Mouse (Mus musculus) left cerebral cortex, adult 9 months (tissue): ENCODE results near the gene Ikzf3.

Source experiments
- DNase-seq, 2 experiments: peaks; one replicate each; pipeline ENCODE4 v3.0.0; 2022; ENCODE audit warnings: low spot score in 2 of 2

Ikzf3 gene

DNA sequence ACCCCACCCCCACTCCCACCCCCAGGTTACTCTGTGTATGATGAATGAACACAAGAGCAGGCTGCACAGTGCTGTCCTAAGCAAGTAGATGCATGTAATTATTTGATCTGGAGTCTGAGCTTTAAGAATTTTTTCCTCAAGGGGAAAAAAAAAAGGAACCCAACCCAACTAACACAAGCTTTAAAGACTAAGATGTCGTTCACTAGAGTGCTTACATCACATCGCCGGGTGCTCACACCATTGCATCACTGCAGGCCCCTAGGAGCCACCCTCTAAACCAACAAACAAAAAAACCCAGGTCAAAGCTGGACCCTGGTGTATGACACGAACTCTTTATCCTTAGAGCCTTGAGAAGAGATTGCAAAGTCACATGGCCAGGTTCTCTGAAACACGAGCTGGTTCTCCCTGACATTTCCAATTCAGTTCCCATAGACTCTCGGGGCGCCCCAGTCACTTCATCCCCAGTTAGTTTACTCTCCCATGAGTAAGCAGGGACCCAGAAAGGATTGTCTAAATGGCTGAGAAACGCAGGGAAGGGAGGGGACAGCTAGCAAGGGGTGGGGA, 71.8 kb downstream of the Ikzf3 start:
- no peak for DNase-seq

DNA sequence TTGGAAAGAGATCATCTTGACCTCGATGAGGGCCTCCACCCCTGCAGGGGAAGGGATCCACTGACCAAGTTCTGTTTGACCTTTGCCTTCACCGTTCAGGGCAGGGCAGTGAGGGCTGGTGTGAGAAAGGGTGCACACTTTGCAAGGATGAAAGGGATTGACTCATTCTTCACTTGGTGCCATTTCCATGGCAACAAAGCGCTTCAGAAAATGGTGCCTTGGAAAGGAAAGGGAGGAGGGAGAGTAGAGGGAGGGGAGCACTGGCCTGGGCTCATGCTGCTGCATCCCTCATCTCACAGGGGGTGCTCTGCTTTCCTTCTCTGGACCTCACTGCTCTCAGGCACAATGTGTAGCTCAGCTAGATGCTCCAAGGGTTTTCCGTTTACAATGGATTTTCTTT, 73.1 kb downstream of the Ikzf3 start:
- DNase-seq: no peak

DNA sequence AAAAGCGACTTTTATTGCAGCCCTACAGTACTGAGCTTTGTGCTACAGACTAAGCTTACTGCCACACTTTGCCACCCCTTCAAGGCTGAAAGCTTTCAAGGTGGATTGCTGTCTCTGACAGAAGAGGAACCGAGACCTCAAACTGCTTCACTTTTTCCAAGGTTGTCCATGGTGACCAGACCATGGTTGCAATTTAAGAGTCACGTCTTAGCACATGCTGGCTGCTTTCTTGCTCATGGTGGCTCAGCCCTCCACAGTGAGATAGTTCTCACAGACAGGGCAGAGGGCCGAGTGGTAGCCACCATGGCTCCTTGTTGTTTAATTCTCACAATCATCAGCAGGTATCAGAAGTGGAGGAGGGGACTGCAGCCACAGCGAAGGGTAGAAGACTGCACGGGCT, 75.0 kb downstream of the Ikzf3 start:
- DNase-seq: no peak

DNA sequence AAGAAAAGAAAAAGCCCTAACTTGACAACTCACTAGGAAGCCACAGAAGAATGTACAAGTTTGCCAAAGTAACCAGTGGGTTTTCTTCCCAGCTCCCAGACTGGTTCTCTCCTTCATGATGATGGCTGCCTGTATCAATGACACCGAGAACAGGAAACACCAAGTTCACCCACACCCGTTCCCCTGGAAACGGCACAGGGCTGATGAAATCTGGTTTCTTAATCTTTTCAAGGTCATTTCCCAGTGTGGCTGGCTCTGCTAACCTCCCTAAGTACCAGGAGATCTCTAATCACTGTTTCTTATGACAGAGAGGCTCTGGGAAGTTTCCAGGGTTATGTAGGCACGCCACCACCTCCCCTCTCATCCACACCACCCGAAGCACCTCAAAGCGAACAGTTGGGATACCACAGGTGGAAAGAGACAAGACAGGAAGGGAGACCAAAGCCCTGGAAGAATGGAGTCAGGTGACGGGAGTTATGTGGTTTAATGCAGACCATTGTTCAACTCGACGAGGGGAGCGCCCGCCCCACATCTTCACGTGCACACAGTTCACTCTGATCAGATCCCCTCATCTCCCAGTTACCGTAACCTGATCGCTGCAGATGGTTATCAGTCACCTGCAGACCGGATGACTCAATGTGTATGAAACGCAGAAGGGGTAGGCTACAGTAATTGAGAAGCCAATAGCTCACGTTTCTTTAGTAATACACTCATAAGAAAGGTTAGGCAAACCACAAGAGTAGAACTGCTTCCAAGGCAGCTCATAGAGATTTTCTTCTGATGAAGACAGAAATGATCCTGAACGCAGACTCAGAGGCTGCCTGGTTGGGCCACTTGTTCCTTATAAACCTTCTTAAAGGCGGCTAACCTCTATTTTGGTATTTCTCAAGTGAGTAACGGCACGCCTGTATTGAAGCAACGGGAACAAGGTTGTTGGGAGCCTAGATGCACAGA, 75.8 kb downstream of the Ikzf3 start:
- no peak for DNase-seq

DNA sequence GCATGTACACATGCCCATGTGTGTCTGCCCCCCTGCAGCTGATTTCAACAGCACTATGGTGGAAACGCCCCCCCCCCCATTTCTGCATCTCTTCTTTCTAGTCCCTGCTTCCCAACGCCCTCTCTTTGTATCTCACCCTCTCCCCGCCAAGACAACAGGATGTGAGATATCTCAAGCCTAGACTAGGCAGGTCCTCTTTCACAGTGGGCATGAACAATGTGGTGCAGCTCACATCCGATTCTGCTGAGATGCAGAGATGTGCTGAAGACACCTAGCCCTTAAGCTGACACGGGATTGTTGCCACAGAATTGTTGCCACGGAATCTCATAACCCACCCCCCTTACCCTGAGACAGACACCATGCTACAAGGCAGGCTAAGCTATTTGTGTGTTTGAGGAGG, 81.3 kb downstream of the Ikzf3 start:
- DNase-seq: no peak

DNA sequence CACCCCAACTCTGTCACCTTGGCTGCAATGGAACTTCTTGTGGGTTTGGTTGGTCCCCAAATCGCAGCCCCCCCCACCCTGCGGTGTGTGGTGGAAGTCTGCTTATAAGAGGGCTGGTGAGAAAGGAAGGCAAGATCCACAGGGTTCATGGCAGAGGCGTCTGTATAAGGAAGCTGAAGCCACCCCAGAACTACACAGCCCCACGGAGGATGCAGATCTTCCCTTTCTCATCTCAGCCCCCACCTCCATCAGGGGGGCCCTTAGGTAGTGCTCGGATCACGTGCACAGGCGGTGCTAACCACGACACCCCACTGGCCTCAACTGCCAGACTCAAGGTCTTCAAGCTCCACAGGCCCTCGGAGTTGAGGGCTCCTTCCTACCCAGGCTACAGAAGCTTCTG, 81.9 kb downstream of the Ikzf3 start:
- DNase-seq: no peak

DNA sequence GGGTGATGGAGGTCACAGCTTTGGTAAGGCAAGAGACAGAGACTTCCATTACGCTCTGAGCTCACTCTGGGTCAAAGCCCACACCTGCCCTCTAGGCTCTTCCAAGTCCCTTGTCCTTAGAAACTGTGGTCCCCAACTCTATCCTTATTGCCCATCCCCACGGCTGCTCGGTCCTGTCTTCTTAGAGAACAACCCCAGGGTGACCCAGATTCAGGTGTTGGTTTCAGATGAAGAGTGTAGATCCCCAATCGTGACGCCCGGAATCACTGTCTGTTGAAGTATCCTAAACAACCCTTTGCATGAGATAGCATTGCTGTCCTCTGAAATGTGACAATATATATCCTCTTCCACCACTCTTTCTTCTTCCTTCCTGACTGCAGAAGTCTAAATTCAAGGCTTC, 83.6 kb downstream of the Ikzf3 start:
- DNase-seq: no peak

DNA sequence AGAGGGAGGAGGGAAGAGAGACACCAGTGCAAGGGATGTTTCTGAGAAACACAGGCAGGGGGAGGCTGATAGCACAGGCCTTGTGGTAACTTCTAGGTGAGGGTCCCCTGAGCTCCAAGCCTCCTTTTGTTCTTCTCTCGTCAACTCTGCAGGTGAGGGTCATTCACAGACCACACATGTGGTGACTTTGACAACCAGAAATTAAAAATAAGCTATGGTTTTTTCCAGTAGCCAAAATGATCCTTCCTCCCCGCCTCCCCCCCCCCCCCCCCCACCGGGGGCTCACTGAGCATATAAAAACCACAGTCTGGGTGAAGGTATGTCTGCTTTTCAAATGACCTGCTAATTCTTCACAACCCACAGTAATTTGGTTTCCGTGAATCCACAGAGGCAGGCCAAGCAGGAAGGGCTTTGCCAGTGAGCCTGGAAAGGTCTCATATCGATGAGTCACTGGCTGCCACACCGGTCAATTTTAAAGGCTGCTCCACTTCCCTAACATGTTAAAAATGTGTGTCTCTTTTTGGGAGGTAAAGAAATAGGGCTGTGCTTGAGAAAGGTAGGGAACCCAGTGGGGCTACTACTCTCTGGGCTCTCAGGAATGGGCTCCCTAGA, 84.6 kb downstream of the Ikzf3 start:
- DNase-seq: no peak

DNA sequence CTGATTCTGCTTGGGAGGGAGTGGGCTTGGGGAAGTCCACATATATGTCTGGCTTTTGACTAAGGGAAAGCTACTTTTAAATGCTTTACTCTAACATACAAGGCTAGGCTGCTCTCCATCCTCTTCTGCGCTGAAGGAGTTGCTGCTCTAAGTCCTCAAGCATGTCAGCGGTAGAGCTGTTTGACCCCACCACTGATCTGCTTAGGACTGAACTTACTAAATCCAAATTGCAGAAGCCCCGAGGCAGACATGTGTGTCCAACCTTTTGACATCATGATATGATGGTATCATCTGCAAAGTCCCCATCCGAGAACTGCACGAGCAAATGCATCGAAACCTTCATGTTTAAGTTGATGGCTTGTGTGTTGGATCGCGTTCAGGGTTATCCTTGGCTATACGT, 86.0 kb downstream of the Ikzf3 start:
- no peak for DNase-seq

DNA sequence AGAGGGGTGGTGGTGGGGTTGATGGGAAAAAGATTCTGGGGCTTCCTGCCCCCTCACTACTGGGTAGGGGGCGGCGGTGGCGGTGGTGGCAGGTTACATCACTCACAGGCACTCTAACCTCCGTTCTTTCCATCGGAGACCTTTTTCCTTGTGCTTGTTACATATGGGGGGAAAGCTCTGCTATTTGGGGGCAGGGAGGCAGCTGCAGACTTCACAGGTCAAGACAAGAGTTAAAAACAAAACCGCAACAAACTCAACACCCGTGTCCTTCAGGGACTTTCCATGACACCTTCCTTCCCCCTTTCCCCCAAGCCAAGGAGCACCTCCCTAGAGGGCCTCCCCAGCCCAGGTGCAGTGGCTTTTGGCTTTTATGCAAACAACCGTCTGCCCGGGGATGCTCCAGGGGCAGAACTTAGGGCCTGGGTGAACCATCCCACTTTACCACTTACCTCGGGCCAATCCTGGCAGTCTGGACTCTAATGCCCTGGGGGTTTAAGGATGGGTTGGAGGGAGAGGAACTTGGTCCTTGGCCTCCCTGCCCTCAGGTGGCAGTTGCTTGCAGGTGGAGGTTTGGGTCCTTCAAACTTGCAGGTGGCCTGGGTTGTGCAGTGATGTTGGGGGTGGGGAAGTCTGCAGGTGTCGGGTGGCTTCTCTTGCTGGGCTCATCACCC, 86.6 kb downstream of the Ikzf3 start:
- DNase-seq: no peak

DNA sequence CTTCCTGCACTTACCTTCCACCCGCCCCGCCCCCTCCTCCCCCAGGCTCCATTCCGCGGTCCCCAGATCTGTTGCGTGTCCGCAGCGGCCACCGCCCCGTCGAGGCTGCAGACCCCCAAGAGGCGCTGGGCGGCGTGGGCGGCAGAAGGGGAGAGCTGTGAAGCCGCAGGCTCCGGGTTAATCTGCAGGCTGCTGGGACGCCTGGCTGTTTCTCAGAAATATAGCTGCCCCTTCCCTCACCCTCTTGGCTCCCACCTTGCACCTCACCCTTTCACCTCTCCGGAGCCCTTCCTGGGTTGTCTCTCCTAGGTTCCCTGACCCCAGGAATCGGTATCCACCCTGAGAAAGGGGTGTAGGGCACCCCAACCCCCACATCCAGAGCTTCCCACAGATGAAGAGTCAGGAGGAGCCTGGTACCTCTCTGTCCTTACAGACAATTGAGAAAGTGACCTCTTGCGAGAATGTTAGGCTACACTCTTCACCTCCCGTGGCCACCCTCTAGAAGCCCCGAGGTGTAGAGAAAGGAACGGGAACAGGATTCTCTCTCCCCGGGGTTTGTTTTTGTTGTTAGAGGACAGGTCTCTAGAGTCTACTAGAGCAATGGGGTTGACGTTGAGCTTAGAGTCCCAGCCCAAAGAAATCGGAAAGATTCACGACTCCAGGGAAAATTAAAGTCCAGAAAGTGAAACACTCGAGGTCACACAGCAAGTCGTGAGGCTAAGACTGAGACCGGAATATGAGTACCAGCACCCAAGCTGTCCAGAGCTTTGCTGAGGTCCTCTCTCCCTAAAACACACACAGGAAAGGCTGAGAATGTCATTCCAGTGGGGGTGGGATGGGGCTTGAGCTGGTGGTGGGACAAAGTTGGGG, 87.5 kb downstream of the Ikzf3 start:
- DNase-seq: no peak

DNA sequence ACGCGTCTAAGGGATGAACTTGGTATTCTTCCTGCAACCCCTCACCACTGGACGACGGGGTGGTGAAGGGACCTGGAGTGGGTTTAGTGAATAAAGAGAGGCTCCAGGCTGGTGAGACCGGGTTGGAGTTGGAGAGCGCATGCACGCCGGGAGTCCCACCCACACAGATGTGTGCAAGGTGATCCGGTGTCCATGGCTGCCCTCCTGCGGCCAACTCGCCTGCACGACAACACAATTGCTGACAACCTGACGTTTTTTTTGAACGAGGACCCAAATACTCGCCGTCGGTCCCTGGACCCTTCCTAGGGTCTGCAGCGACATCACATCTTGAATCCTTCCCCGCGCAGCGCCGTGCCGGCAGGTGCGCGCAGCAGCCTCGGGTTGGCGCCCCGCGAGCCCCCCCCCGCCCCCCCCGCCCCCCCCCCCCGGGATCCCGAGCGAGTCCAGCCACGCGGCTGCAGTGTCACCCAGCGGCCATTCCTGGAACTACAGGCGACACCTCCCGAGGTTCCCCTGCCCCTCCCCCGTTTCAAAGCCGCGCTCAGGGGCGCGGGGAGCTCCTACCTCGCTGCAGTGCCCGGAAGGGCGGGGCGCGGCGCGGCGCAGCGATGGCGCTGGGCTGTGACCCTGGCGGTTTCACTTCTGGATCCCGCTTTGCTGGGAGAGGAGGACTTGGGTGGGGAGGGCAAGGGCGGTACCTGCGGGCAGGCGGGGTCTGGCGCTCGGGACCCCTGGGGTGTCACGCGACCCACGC, 88.3 kb downstream of the Ikzf3 start:
- peak in 1 of 2 experiments; percentile 75 for DNase-seq

DNA sequence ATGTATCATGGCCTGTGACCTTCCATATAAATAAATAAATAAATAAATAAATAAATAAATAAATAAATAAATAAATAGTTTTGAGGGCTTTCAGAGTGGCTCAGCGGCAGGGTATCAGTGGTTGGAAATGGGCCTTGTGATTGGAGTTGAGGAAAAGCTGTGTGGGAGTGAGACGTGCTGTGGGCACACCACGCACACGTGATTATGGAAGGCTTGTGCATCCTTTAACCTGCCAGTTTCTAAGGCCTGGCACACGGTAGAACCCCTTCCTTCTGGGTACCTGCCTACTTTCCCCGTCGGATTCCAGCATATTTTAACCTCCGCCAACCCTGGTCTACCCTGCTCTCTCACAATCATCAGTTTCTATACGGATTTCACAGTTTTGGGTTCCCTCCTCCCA, 88.9 kb downstream of the Ikzf3 start:
- DNase-seq: no peak

DNA sequence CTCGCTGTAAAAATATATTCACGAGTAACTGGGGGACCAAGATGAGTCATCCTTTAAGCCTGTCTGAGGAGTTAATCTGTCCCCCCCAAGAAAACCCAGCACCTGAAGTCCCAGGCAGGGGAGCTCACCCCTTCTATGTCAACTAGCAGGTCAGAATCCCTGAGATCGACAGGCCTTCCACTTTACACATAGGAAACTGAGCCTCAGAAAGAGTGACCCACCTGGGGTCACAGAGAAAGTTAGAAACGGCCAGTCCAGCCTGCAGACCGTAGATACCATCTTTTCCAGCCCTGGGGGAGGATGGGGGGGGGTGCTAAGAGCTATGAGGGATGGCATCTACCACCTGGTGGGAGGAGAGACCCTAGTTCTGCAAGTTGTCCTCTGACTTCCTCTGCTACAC, 89.3 kb downstream of the Ikzf3 start:
- no peak for DNase-seq

DNA sequence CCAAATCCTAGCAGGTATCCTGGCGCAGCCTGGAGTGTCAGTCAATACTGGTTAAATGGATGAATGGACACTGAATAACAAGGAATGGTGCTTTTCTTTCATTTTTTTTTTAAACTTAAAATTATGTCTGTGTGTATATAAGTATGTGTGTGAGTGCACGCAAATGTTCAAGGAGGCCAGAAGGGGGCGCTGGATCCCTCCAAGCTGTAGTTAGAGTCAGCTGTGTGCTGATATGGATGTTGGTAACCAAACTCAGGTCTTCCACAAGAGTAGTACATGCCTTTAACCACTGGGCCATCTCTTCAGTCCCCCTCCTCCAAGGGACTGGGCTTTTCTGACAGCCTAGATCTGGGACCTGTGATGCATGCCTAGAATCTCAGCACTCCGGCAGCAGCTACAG, 90.3 kb downstream of the Ikzf3 start:
- no peak for DNase-seq

DNA sequence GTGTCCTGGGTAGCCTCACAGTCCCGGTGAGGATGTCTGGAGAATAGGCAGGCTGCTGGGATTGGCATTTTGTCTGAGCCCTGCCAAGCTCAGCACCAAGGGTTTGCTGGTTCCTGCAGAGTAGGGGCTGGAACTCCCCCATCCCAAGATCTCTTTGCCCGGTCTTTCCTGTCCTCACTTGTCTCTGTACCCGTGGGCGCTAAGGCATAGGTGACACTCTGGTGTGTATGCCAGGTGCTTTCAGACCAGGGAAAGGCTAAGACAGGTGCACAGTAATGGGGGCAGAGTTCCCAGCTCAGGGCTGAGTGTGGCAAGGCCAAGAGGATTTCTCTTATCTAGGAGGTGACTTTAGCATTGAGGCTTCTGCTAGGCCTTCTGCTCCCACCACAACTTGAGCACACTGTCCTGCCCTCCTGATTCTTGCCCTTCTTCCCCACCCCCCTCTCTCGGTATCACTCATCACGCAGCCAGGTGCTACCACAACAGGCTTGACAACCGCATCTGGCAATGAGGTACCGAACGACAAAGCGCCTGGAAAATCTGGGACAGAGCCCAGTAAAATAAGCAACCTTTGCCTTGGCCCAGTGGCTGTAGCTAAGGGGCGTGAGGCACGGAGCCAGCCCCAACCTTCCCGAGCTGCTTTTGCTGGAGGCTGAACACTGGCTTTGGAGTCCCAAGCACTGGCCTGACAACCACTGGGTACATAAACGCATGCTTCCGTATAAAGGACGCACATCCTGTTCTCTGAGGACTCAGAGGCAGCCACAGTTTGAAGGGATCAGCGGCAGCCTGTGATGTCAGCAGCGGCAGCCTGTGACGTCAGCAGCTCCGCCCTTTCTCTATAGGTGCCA, 95.7 kb downstream of the Ikzf3 start:
- no peak for DNase-seq

DNA sequence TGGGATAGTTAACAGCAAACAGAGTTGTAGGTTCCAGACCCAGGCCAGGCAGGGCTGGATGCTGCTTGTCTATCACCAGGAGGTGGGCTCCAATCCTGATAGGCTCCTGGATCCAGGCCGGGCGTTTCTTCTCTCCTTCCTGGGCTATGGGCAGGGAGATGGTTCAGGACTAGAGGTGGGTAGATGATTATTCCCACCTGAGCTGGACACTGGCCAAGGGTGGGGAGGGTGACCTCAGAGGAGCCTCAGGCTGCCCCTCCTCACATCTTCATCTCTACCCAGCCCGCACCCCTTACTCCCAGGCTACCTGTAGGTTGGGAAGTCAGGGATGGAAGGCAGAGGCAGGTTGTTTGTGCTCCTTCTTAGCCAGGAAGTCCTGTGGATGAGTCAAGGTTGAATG, 96.4 kb downstream of the Ikzf3 start:
- no peak for DNase-seq

DNA sequence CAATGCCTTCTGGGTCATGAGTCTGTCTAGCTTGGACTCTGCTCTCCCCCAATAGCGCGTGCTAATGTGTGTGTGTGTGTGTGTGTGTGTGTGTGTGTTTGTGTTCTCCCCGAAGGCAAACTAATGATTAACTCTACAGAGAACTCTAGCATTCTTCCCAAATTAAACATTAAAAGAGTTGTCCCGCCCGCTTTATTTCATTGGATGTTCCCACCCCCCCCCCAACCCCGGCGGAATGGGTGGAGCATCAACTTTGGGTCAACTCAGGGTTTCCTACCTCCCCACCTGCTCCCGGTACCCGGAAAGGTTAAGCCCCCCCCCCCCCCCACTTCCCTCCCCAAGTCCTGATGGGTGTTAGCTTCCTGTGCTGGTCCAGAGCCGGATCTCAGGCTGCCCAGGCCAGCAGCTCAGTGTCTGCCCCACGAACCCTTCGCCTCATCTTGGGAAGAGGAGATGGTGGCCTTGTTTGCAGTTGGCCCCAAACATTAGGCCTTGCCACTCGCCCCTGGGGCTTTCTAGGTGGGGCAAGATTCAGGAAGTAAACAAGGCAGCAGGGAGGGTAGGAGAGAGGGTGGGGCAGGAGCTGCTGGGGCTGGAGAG, 97.5 kb downstream of the Ikzf3 start:
- DNase-seq: no peak

DNA sequence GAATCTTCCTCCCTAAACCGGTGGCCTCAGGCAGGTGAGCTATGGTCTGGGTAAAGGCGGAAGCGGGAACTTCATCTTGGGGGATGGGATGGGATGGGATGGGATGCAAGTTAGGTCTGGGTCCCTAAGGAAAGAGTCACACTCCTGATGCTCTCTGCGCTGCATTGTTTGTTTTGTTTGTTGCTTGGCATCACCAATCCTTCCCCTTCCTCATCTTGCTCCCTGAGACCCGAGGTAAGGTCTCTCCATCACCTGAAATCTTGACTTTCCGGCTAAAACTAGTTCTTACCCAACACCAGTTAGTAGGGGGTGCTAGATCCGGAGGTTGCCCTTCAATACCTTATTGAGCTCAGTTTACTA, 98.4 kb downstream of the Ikzf3 start:
- no peak for DNase-seq
